Mouse (Mus musculus) embryo, embryonic 11.5 days (tissue): ENCODE measurements around the gene Spop.

ENCODE experiments used
- DNase-seq: peaks from one replicate; pipeline ENCODE4 v3.0.0-alpha.2; 2012; ENCODE audit warnings: low read depth, low spot score

The Spop gene

DNA sequence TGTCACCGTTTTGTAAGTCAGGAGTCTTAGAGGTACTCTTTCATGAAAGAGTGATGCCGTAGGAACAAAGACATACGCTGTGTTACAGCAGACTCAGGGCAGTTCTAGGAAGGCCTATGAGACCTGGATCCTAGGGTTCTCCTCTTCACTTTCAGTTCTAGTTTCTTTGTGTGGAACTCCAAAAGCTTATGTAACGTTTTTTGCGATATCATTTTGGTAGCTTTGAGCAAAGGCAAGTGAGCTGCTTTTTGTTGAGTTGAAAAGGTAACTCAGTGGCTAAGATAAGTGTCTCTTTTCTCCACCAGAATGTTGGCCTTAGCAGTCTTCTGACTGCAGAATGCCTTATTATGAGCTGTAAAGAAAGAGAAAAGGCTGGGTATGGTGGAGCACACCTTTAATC is 3.5 kb downstream of the Spop start:
- no peak for DNase-seq

DNA sequence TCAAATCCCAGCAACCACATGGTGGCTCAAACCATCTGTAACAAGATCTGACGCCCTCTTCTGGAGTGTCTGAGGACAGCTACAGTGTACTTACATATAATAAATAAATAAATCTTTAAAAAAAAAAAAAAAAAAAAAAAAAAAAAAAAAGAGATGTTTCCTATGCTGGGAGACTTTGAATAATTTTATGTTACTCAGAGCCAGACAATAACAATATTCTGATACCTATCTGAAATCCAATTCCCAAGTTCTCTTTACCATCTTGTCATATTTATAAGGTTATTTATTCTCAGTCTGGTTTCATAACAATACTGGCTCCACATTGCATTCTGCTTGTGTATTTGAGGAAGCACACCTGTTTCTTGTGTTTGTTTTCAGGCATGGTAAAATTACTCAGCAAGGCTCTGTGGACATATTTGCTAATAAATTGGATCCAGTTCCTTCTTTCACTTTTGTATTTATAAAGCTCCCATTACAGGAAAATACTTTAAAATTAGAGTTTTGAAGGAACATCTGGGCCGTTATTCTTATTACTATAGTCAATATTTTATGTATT is 7.1 kb downstream of the Spop start:
- no peak for DNase-seq

DNA sequence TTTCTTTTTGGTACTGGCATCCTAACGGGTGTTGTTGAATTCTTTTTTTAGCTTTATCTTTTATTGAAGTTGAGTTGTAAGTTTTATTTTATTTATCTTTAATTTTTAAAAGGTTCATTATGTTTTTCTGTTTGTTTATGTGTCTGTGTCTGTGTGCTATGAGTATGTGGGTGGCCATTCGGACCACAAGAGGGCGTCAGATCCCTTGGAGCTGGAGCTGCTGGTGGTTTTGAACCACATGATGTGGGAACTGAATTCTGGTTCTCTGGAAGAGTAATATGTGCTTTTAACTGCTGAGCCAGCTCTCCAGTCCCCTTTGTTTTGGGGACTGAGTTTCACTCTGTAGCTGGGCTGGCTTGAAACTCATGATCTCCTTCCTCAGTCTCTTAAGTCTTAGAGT is 9.6 kb downstream of the Spop start:
- no peak for DNase-seq

DNA sequence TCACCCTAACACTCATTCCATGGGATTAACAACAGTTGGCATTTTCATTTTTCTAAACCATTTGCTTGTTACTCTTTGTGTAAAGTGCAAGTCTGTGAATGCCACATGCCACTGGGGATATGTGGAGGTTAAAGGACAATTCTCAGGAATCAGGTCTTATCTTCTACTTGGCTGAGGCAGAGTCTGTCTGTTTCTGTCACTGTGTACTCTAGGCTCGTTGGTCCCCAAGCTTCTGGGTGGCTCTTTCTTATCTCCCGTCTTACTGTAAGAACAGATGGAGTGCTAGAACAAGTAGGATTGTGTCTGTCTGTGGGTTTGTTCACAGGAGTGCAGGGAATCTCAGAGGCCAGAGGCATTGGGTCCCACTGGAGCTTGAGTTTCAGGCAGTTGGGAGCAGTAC is 17.5 kb downstream of the Spop start:
- no peak for DNase-seq

DNA sequence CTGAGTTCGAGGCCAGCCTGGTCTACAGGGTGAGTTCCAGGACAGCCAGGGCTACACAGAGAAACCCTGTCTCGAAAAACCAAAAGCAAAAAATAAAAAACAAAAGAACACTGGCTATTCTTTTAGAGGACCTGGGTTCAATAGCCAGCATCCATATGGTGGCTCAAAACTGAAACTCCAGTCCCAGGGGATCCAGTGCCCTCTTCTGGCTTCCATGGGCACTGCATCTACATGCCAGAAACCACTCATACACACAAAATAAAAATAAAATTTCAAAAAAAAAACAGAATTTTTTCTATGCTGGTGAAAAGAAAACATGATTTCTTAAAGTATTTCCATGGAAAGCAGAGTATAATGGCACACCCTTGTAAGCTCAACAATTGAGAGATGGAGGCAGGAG is 18.3 kb downstream of the Spop start:
- no peak for DNase-seq

DNA sequence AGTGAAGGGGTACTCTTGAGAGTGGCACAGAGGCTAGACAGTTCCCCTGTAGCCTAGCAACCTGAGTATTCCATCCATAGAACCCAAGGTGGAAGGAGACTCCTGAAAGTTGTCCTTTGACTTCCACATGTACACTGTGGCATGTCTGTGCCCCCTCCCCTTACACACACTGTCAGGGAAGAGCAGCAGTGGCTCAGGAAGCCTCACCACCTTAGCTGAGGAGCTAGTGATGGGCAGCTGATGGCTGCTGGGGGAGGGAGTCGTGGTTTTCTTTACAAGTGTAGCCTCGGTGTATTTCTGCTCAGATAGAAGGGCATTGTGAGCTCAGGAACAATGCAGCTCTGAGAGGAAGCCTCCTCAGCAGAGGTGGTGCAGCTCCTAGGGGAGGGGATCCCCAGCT is 31.5 kb downstream of the Spop start:
- no peak for DNase-seq

DNA sequence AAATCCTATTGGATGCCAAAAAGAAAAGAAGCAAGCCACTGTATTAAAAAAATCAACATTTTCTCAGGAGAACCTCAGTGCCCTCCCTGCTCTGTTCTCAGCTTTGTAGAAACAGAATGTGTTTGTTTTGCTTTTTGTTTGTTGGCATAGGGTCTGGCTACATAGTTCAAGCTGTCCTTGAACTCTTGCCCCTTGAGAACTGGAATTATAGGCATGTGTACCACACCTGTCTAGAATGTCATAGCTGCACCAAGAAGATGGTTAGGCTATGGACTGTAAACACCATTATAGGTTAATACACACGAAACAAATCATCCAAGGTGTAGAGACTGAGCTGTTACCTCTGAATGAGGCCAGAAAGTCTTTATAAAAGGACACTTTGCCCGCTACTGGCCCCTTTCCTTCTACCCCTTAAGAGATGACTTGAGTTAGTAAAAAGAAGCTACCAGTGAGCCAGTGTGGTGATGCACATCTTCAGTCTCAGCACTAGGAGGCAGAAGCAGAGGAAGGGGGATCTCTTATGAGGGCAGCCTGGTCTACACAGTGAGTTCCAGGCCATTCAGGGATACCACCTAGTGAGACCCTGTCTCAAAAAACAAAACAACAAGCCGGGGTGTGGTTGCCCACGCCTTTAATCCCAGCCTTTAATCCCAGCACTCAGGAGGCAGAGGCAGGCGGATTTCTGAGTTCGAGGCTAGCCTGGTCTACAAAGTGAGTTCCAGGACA is 32.9 kb downstream of the Spop start:
- no peak for DNase-seq

DNA sequence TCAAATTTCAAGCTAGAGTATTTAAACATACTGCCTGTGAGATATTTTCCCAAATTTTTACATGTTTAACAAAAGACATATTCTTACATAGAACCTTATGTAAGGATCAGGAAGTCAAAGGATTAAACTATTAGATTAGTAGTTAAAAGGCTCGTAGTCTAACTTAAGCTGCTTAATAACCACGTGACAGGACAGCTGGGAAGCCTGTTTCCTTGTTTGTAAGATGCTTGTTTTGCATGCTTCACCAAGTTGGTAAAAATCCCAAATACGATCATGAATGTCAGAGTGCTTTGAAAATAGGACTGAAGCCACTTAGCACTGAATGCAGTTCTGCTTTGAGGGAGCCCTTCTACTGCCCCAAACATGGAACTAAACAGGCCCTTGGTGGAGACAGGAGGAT is 34.5 kb downstream of the Spop start:
- no peak for DNase-seq

DNA sequence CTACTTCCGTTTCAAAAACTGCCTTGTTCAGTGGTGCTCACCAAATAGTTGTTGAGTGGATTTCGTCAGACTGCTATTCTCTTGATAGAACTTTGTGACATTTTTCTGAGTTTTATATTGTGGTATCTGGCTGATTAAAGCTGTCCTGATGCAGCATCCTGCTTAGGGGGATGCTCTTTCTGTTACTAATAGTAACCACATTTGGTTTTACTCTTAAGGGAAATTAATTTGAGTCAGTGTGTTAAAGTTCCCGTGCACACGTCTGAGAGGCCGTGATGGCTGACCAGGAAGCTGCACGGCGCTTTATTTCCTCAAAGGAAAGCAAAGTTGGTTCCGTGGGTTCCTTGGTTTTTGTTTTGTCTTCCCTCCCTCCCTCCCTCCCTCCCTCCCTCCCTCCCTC is 41.5 kb downstream of the Spop start:
- DNase-seq: no peak

DNA sequence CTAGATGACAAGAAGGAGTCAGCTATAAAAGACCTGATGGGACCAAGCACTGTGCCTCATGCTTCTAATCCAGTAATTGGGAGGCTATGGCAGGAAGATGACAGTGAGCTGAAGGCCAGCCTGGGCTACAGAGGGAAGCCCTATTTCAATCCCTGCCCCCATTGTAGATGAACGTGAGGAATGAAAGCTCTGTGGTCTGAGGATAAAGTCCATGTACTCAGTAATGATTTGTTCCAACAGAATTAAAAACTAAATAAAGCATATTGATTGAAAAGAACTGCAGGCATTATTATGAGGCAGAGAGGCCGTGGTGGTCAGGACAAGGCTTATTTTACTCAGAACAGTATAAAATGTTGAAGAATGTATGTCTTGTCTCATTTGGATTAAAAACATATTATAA is 47.0 kb downstream of the Spop start:
- DNase-seq: no peak

DNA sequence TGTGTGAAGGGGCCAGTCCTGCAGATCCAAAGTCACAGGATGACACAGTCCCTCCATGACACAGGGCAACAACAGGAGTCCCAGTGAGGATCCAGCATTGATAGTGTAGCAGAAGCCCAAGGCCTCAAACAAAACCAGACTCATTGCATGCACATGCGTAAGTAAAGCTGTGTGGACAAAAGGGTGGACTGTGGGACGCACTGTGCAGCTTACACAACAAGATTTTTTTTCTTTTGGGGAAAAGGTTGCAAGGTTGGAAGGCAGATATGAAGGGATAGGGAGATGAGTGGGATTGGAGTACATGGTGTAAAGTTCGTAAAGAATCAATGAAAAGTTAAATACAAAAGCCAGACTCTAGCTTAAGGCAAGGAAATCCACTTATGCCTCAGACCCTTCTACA is 48.3 kb downstream of the Spop start:
- no peak for DNase-seq

DNA sequence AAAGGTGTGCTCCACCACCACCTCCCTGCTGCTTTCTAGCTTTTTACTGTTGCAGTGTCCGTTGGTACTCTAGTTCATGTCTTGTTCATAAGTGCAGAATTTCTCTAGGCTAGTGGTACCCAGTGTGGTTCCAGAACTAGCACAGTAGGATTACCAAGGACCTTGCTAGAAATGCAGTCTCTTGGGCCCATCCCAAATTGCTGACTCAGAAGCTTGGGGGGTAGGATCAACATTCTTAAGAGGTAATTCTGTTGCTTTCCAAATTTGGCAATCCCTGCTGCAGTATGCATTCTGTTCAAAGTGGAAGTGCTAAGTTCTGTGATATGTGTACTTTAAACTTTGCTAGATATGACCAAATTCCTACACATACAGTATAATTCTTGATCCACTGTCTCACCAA is 53.9 kb downstream of the Spop start:
- no peak for DNase-seq

DNA sequence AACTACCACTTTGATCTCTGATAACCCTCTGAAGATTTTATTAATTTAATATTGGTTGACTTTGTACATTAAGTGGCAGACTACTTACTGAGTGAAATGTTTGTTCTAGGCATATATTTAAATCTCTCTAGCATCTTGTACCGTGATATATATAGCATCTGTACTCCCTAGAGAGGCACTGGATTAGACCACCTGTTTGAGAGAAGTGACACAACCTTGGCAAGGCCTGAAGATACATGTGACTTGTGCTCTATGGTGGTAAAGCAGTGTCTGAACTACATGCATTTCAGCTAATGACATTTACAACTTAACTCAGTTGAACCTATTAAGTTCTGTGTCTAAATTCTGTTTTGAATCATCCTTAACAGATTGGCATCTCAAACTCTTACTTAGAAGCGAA is 59.1 kb downstream of the Spop start:
- DNase-seq: no peak

DNA sequence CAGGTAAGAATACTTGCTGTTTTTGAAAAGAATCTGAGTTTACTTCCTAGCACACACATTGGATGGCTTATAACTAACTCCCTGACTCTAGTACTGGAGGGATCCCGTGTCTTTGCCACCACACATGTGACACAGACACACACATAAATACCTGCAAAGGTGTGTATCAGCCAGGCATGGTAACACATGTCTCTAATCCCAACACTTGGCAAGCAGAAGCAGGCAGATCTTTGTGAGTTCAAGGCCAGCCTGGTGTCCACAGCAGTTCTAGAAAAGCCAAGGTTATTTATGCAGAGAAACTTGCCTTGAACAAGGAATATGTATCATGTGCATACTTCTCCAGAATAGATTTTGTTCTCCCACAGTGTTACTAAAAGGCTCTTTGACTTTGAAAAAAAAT is 59.6 kb downstream of the Spop start:
- DNase-seq: no peak

DNA sequence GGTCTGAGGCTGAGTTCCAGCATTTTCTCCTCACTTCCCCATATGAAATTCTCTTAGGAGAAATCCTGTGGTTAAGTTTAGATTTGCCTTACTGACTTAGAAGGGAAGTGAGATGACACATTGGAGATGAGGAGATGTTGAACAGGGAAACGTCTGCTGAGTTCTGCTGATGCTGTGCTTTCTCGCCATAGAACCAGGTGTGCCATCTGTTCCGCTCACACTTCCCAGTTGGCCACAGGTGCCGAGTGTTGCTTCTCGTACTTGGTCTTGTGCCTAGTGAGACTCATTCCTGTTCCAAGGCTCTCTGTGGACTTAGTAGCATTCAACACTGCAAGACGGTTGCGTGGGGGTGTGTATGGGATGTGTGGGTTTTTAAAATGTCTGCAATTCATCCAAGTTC is 62.4 kb downstream of the Spop start:
- DNase-seq: no peak

DNA sequence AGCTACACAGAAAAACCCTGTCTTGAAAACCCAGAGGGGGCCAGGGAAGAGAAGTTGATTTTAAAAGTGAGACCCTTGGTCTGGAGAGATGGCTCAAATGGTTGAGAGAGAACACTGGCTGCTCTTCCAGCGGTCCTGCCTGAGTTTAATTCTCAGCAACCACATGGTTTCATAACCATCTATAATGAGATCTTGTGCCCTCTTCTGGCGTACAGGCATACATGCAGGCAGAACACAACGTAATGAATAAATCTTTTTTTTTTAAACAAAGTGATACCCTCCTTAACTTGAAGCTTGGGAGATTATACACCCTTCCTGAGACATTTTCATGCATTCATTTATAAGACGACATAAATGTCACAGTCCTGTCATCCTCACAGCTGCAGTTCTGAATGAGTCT is 65.6 kb downstream of the Spop start:
- no peak for DNase-seq

DNA sequence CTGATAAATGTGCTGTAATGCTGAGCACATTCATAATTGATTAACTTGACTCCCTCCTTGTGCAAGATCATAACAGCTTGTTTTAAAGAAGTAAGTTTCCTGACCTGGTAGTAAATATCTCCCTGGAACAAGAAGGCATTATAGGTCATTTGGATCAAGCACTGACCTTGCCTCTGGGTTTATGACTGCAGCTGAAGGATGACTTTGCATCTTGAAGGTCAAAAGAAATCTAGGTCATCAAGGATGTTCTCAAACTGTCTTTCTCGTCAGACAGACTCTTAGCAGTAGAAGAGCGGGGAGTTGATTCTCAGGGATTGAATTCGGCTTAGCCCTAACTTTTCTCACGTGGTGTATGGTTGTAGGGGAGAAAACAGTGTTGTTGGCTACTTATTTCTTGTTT is 66.8 kb downstream of the Spop start:
- no peak for DNase-seq

DNA sequence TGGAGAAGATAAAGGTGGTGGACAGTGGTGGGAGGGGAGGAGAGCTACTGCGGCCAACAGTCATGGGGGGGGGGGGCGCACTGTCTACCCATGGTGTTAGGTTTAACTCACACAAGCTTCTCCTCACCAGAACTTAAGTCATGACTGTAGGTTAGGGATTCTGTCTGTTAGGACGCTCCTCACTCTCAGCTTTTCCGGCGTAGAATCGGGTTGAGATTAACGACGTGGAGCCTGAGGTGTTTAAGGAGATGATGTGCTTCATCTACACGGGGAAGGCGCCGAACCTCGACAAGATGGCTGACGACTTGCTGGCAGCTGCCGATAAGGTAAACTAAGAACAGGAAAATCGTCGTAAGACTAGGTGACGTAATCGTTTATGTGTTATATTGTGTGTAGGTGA is 71.8 kb downstream of the Spop start:
- no peak for DNase-seq

DNA sequence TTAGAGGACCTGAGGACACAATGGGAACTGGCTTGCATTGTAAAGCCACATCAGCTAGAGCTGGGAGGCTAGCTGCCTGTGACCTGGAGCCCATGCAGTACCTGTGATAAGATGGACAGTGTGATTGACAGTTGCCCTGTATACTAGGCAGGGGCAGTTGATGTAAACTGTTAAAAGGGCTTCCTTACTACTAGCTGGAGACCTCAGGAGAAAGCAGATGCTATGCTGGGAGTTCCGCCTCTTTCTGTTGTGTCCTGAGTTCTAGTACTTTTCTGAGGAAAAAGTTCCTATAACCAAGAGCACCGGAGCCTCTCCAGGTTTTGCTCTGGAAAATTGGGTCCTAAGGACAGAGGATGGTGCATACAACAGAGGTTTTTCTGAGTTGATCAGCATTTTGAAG is 73.4 kb downstream of the Spop start:
- no peak for DNase-seq

DNA sequence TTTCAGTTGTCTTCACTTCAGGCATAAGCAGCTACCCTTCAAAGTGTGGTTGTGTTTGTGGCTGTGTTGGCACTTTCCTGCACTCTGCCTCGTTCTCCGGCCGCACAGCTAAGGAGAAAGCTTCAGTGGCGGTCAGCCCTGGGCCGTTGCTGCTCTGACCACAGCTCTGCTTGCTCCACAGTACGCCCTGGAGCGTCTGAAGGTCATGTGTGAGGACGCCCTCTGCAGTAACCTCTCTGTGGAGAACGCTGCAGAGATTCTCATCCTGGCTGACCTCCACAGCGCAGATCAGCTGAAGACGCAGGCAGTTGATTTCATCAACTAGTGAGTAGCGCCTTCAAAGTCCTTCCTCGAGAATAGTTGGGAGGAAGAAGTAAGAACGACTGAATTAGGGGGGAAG is 76.2 kb downstream of the Spop start:
- no peak for DNase-seq

DNA sequence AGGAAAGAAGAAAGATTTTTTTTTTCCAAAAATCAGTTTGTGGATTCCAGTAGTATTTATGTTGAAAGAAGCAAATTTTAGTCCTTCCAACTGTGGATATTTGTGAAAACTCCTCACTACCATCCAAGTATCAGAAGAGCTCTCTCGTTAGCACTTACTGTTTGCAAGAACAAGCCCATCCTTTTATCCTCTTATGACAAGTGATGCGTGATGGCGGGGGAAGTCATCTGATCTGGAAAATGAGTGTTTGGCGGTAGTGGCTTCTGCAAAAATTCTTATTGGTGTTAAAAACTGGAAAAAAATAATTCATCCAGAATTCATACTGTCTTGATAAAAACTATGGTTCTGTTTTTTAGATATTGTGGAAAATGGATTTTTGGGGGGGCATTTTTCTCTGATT is 78.4 kb downstream of the Spop start:
- no peak for DNase-seq

DNA sequence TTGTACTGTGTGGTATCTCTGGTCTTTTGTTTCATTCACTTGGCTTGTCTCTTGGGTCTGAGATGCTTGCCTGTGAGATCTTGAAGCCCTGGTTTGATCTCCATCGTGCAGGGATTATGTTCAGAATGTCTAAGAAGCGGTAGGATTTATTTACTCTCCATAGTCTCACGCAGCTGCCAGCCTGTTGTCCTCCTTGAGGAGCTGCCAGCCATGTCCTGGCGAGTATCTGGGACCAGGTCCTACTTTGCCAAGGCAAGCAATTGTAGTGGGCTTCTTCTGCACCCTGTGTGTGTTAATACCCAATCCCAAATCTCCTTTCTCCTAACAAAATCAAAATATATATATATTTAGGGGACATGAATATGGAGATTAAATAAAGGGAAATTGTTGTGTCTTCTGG is 79.1 kb downstream of the Spop start:
- no peak for DNase-seq

DNA sequence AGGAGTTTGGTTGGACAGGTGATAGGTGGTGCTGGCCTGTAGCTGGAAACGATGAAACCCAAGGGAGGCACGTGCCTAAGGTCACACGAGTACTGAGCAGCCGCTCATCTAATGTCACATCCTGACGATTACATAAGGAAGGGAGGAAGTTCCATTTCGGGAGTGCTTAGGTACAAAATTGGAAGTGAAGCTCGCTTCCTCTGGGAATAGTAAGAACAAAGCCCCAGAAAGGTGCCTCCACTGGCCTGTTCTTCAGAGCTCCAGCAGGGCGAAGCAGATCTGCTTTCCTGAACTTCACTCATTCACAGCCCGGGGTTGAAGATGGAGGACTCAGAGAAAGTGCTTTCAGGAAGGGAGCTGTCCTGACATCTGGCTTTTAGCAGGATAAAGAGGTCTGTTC is 80.1 kb downstream of the Spop start:
- DNase-seq: no peak

DNA sequence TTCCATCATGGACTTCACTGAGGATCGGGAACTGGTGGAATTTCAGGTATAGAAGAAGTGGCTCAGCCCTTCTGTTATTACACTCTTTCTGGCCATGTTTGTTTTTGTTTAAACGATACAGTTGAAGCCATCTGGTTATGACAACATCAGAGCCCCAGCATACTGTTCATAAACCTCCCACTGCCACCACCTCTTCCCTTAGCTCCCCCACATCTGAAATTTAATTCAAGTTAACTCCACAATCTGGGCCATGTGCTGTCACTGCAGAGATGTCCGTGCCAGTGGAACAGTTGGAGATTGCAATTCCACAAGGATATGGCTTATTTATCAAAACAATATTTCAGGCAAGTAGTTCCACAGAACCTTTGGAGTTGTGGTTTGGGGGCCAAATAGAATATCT is 80.5 kb downstream of the Spop start:
- DNase-seq: no peak
